Mouse (Mus musculus): Measurements from ENCODE around the gene Brd4.

GRCm38 (mm10) chr17:32320597-32321389 is 36.3 kb upstream of the Brd4 start, which contains the start of gene Akap8:
- TF ChIP-seq CTCF (IDR thresholded peaks at IDR 0.05; ENCODE audit: low read depth) (no peak), EP300 (IDR thresholded peaks at IDR 0.05; ENCODE audit: low read depth) (no peak)
